Comparison of ENCODE assay signal across 9 mouse cellular contexts in the genomic region with DNA sequence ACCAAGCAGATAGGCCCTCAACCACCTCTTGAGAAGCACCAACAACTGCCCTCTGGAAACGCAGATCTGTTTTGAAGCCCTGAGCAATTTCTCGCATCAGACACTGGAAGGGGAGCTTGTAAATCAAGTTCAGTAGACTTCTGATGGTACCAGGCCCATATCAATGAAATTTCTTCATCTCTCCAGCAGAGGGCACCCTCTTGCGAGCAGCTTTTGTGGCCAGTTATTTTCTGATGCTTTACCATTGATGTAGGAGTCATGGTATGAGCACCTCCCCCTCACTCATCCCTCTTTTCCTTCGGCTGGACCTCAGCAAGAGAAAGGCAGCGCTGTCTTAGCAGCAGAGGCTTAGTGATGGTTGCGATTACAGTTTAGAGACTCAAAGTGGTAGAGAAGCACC.
DNase-seq lines count a peak whose midpoint lies in the region; TF ChIP-seq lines count a peak whose summit lies in the region.
"Had no signal": no experiment of that assay in that cellular context is flagged by ENCODE, and none has a peak within 500 bp of the region (broad histone marks: within the 10 kb centered on the region; RNA-seq: fewer than 3 reads in every experiment).

No protein-coding gene starts in this region.

- H3K4me1 ChIP-seq in limb, embryonic 10.5 days, result no peaks in the 10 kb centered on the region
- H3K4me1 ChIP-seq: stomach, embryonic 15.5 days had no signal

- H3K27me3 ChIP-seq in limb, embryonic 10.5 days (ENCODE audit: low read depth, poor library complexity, severe bottlenecking), result no peaks in the 10 kb centered on the region
- H3K27me3 ChIP-seq: stomach, embryonic 15.5 days had no signal

- 55% methylated on average over 6 of the region's 6 CpGs for WGBS in limb, embryonic 10.5 days

- no peaks in the 10 kb centered on the region for H3K36me3 ChIP-seq in limb, embryonic 10.5 days
- H3K36me3 ChIP-seq: stomach, embryonic 15.5 days had no signal

- no peak overlapping the region for H3K27ac ChIP-seq in layer of hippocampus, adult 2 months
- no peak overlapping the region for H3K27ac ChIP-seq in limb, embryonic 10.5 days
- H3K27ac ChIP-seq: stomach, embryonic 15.5 days had no signal

- no peaks in the 10 kb centered on the region for H3K9me3 ChIP-seq in limb, embryonic 10.5 days (replicated peaks)
- H3K9me3 ChIP-seq: stomach, embryonic 15.5 days had no signal

- peak; percentile 83 for TF ChIP-seq CTCF in layer of hippocampus, adult 2 months (conservative IDR thresholded peaks at IDR 0.05)

- DNase-seq in adrenal gland, postnatal 14 days, result peak; percentile 7
- DNase-seq in adrenal gland, postnatal 25 days, result no peak
- peak; percentile 22 to 44 for DNase-seq in layer of hippocampus, adult 2 months (ENCODE audit: low spot score in 2 of 2)
- DNase-seq in layer of hippocampus, postnatal 36 days, result no peak
- peak; percentile 18 for DNase-seq in WW6 (ENCODE audit: low read depth, low spot score)
- DNase-seq in limb, embryonic 10.5 days (ENCODE audit: low spot score), result peak; percentile 34
- DNase-seq in T-cell, adult 2 months (ENCODE audit: low spot score), result no peak
- no peak for DNase-seq in ovary, postnatal 14 days (ENCODE audit: low spot score)

- no peak overlapping the region for H3K4me3 ChIP-seq in layer of hippocampus, adult 2 months
- no peak overlapping the region for H3K4me3 ChIP-seq in limb, embryonic 10.5 days
- H3K4me3 ChIP-seq: stomach, embryonic 15.5 days had no signal

Comparison
In these comparisons a context has a peak if more than half of its experiments do, and no peak if none do; other contexts are left out.
1. DNase-seq: peak in adrenal gland, postnatal 14 days (single experiment), layer of hippocampus, adult 2 months (2 of 2), WW6 (single experiment) and limb, embryonic 10.5 days (single experiment); none in adrenal gland, postnatal 25 days (single experiment), layer of hippocampus, postnatal 36 days (0 of 2), T-cell, adult 2 months (single experiment) and ovary, postnatal 14 days (single experiment).